Mouse (Mus musculus): Measurements from ENCODE around the gene Esyt1. TPM values are rescaled to one million over a fixed set of nuclear protein-coding genes. Genes with fewer than 3 reads are reported as not detected.

Gene Esyt1
- total and polyA plus RNA-seq, 2 experiments, result 7.9 to 12.8 TPM

DNA sequence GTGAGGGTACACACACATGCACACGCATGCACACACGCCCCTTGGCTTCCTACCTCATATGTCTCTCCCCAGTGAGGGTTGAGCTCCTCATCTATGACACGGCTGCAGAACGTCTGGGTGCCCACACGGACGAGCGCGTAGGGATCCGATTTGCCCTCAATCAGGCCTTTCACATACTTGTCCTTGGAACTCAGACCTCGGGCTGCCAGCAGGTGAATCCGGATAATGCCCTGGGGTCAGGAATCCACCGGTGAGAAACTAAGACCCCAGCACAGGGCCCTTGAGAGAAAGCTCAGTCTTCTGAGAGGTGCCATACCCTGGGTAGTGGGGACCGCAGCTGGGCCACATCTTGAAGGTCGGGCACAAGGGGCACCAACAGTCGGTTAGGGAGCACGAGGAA is 5.1 kb downstream of the Esyt1 start:
- Histone ChIP-seq H3K27ac (replicated peaks; ENCODE audit: insufficient read depth, low read depth, low read length) (no peak overlapping the region), H3K9ac (ENCODE audit: low read depth, low read length) (no peak overlapping the region), H3K4me3 (ENCODE audit: insufficient read depth, low read depth, low read length) (no peak overlapping the region), H3K36me3 (ENCODE audit: control insufficient read depth, insufficient read depth, low read length) (no peaks in the 10 kb centered on the region; the same call in 1 of the 2 replicates), H3K79me2 (ENCODE audit: control insufficient read depth, insufficient read depth, low read length) (no peaks in the 10 kb centered on the region; the same call in 1 of the 2 replicates), H3K4me1 (ENCODE audit: control insufficient read depth, insufficient read depth, low read length) (no peaks in the 10 kb centered on the region; the same call in 1 of the 2 replicates), H3K27me3 (ENCODE audit: control insufficient read depth, insufficient read depth, low read length) (no peaks in the 10 kb centered on the region)
- 91% methylated on average over 16 of the region's 16 CpGs for WGBS
- DNase-seq (ENCODE audit: extremely low read depth, low read depth, low spot score), result no peak
- no peak for TF ChIP-seq CTCF (IDR thresholded peaks at IDR 0.05; ENCODE audit: low read depth, low read length)
- no peak for TF ChIP-seq POLR2A (IDR thresholded peaks at IDR 0.05; ENCODE audit: extremely low read depth, insufficient read depth, low read length)

DNA sequence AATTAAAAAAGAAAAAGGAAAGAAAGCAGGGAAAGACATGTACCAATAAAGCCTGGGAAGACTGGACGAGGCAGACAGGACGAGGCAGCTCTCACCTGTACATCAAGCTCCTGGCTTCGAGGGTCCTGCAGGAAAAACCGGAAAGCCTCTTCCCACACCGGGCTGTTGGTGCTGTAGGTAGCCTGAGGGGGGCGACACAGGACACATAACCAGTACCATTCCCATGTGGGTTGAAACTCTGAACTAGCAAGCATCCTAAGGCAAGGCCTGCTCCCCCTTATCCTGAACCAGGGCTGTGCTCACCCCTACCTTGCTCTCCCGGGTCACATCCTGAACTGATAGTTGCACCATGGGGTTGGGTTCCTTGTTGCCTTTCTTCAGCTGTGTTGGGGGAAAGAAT is 6.8 kb downstream of the Esyt1 start:
- no peaks in the 10 kb centered on the region for H3K27me3 ChIP-seq (ENCODE audit: control insufficient read depth, insufficient read depth, low read length)
- TF ChIP-seq POLR2A (IDR thresholded peaks at IDR 0.05; ENCODE audit: extremely low read depth, insufficient read depth, low read length), result no peak
- TF ChIP-seq CTCF (IDR thresholded peaks at IDR 0.05; ENCODE audit: low read depth, low read length), result peak; percentile 84
- H3K4me1 ChIP-seq (ENCODE audit: control insufficient read depth, insufficient read depth, low read length), result no peaks in the 10 kb centered on the region
- no peak overlapping the region for H3K4me3 ChIP-seq (ENCODE audit: insufficient read depth, low read depth, low read length)
- H3K79me2 ChIP-seq (ENCODE audit: control insufficient read depth, insufficient read depth, low read length), result no peaks in the 10 kb centered on the region; the same call in 1 of the 2 replicates
- H3K9ac ChIP-seq (ENCODE audit: low read depth, low read length), result no peak overlapping the region
- H3K36me3 ChIP-seq (ENCODE audit: control insufficient read depth, insufficient read depth, low read length), result peaks cover 2% of the 10 kb centered on the region; the same call in 1 of the 2 replicates
- 91% methylated on average over 7 of the region's 7 CpGs for WGBS
- DNase-seq (ENCODE audit: extremely low read depth, low read depth, low spot score), result no peak
- no peak overlapping the region for H3K27ac ChIP-seq (replicated peaks; ENCODE audit: insufficient read depth, low read depth, low read length)

GRCm38 (mm10) chr10:128516677-128517076 is 9.0 kb downstream of the Esyt1 start:
- Histone ChIP-seq H3K27me3 (ENCODE audit: control insufficient read depth, insufficient read depth, low read length) (no peaks in the 10 kb centered on the region), H3K36me3 (ENCODE audit: control insufficient read depth, insufficient read depth, low read length) (peaks cover 4% of the 10 kb centered on the region; the same call in 1 of the 2 replicates), H3K79me2 (ENCODE audit: control insufficient read depth, insufficient read depth, low read length) (no peaks in the 10 kb centered on the region; the same call in 1 of the 2 replicates), H3K27ac (replicated peaks; ENCODE audit: insufficient read depth, low read depth, low read length) (no peak overlapping the region), H3K9ac (ENCODE audit: low read depth, low read length) (no peak overlapping the region), H3K4me1 (ENCODE audit: control insufficient read depth, insufficient read depth, low read length) (no peaks in the 10 kb centered on the region), H3K4me3 (ENCODE audit: insufficient read depth, low read depth, low read length) (no peak overlapping the region)
- 72% methylated on average over 6 of the region's 6 CpGs for WGBS
- no peak for DNase-seq (ENCODE audit: extremely low read depth, low read depth, low spot score)
- no peak for TF ChIP-seq CTCF (IDR thresholded peaks at IDR 0.05; ENCODE audit: low read depth, low read length)
- no peak for TF ChIP-seq POLR2A (IDR thresholded peaks at IDR 0.05; ENCODE audit: extremely low read depth, insufficient read depth, low read length)

GRCm38 (mm10) chr10:128516029-128516428 is 9.6 kb downstream of the Esyt1 start:
- Histone ChIP-seq H3K79me2 (ENCODE audit: control insufficient read depth, insufficient read depth, low read length) (no peaks in the 10 kb centered on the region; the same call in 1 of the 2 replicates), H3K36me3 (ENCODE audit: control insufficient read depth, insufficient read depth, low read length) (peaks cover 4% of the 10 kb centered on the region; the same call in 1 of the 2 replicates), H3K4me3 (ENCODE audit: insufficient read depth, low read depth, low read length) (no peak overlapping the region), H3K4me1 (ENCODE audit: control insufficient read depth, insufficient read depth, low read length) (no peaks in the 10 kb centered on the region), H3K27me3 (ENCODE audit: control insufficient read depth, insufficient read depth, low read length) (no peaks in the 10 kb centered on the region), H3K27ac (replicated peaks; ENCODE audit: insufficient read depth, low read depth, low read length) (no peak overlapping the region), H3K9ac (ENCODE audit: low read depth, low read length) (no peak overlapping the region)
- no peak for DNase-seq (ENCODE audit: extremely low read depth, low read depth, low spot score)
- no peak for TF ChIP-seq POLR2A (IDR thresholded peaks at IDR 0.05; ENCODE audit: extremely low read depth, insufficient read depth, low read length)
- TF ChIP-seq CTCF (IDR thresholded peaks at IDR 0.05; ENCODE audit: low read depth, low read length), result no peak
- 89% methylated on average over 20 of the region's 20 CpGs for WGBS

- Histone ChIP-seq H3K27me3 (ENCODE audit: control insufficient read depth, insufficient read depth, low read length) (no peaks in the 10 kb centered on the region), H3K4me3 (ENCODE audit: insufficient read depth, low read depth, low read length) (no peak overlapping the region), H3K27ac (replicated peaks; ENCODE audit: insufficient read depth, low read depth, low read length) (no peak overlapping the region), H3K4me1 (ENCODE audit: control insufficient read depth, insufficient read depth, low read length) (no peaks in the 10 kb centered on the region), H3K9ac (ENCODE audit: low read depth, low read length) (no peak overlapping the region), H3K79me2 (ENCODE audit: control insufficient read depth, insufficient read depth, low read length) (no peaks in the 10 kb centered on the region; the same call in 1 of the 2 replicates), H3K36me3 (ENCODE audit: control insufficient read depth, insufficient read depth, low read length) (peaks cover 4% of the 10 kb centered on the region; the same call in 1 of the 2 replicates)
- WGBS, result 87% methylated on average over 4 of the region's 4 CpGs
- TF ChIP-seq POLR2A (IDR thresholded peaks at IDR 0.05; ENCODE audit: extremely low read depth, insufficient read depth, low read length) (no peak), CTCF (IDR thresholded peaks at IDR 0.05; ENCODE audit: low read depth, low read length) (no peak)
- no peak for DNase-seq (ENCODE audit: extremely low read depth, low read depth, low spot score)
These were observed 10.6 kb downstream of the Esyt1 start for GRCm38 (mm10) chr10:128515044-128515443.

GRCm38 (mm10) chr10:128511761-128512160 is 13.9 kb downstream of the Esyt1 start:
- no peak overlapping the region for H3K27ac ChIP-seq (replicated peaks; ENCODE audit: insufficient read depth, low read depth, low read length)
- H3K4me3 ChIP-seq (ENCODE audit: insufficient read depth, low read depth, low read length), result no peak overlapping the region
- 94% methylated on average over 12 of the region's 12 CpGs for WGBS
- no peaks in the 10 kb centered on the region; the same call in 1 of the 2 replicates for H3K79me2 ChIP-seq (ENCODE audit: control insufficient read depth, insufficient read depth, low read length)
- no peak for DNase-seq (ENCODE audit: extremely low read depth, low read depth, low spot score)
- H3K9ac ChIP-seq (ENCODE audit: low read depth, low read length), result no peak overlapping the region
- TF ChIP-seq CTCF (IDR thresholded peaks at IDR 0.05; ENCODE audit: low read depth, low read length) (no peak), POLR2A (IDR thresholded peaks at IDR 0.05; ENCODE audit: extremely low read depth, insufficient read depth, low read length) (no peak)
- no peaks in the 10 kb centered on the region for H3K27me3 ChIP-seq (ENCODE audit: control insufficient read depth, insufficient read depth, low read length)
- H3K4me1 ChIP-seq (ENCODE audit: control insufficient read depth, insufficient read depth, low read length), result no peaks in the 10 kb centered on the region
- peaks cover 7% of the 10 kb centered on the region; the same call in 1 of the 2 replicates for H3K36me3 ChIP-seq (ENCODE audit: control insufficient read depth, insufficient read depth, low read length)
